Mouse (Mus musculus): Measurements from ENCODE around the gene Sh3tc1.

Sh3tc1 gene

DNA sequence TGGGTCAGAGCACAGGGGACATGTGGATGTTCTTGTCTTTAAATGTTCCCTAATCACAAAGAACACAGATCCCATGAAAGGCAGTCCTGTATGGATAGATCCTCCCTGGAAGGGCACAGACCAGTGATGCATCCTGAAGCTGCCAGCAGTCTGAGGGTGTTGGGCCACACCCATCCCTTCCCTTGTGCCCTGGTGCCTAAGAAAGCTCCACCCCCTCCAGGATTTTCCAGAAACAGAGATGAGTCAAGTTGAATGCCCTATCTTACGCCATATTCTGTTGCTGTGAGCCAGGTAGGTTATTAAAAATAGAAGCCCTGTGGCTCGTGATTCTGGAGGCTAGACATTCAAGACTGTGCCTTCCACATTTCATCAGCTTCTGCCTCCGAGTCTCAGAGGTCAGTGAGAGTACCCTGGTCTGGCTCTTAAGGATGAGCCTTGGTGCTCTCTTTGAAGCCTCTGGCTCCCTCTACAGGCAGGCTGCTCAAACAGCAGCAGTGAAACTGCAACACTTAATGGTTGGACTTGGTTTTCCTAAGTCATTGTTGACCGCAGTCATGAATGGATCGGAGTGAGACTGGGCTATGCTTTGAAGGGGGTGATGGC, 15.4 kb upstream of the Sh3tc1 start:
- peak; percentile 30 to 57 for DNase-seq (ENCODE audit: low spot score in 2 of 2)

DNA sequence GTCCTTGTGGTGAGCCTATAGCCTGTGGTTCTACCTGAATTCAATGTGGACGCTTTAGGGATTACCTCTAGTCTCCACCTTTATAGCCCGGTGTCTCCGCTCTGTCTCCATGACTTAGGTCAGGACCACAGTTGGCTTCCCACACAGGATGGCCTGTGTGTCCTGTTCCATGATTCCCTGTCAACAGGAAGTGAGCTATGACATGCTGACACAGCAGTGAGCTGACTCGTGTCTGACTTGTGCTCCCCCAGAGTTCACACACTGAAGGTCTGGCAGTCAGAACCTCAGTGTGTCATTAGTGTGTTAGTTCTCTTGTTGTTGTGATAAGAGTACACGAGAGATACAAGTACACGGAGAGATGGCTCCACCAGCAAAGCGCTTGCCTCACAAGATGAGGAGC, 11.2 kb upstream of the Sh3tc1 start:
- no peak for DNase-seq (ENCODE audit: low spot score in 2 of 2)

DNA sequence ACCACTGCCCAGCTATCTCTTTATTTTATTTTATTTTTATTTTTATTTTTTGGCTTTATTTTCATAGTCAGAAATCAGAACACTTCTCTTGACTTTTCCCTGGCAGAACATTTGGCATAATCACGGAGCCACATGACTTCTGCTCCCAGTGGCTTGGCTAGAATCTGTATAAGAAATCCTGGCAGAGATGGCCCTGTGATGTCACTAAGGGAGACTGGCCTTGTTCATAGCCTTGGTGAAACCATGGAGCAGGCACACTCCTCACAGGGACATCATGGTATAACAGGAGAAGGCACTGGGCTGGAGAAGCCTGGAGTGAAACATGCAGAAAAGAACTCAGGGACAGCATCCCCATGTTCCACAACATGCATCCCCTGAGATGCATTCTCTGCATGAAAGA, 10.2 kb upstream of the Sh3tc1 start:
- no peak for DNase-seq (ENCODE audit: low spot score in 2 of 2)

DNA sequence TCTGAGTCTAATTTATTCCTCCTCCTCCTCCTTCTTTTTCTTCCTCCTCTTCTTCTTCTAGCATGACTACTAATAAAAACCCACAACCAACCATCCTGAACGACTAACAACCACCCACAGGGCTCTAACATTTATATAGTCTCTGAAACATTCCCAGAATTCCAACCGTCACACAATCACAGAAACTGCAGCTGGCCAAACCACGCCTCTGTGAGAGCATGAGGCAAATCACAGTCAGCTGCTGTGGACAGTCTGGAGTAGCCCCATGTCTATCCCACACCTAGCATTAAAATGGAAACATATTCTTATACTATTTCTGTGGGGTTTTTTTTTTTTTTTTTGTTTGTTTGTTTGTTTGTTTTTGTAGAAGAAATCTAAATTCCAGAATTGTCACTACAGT, 9.6 kb upstream of the Sh3tc1 start:
- no peak for DNase-seq (ENCODE audit: low spot score in 2 of 2)

DNA sequence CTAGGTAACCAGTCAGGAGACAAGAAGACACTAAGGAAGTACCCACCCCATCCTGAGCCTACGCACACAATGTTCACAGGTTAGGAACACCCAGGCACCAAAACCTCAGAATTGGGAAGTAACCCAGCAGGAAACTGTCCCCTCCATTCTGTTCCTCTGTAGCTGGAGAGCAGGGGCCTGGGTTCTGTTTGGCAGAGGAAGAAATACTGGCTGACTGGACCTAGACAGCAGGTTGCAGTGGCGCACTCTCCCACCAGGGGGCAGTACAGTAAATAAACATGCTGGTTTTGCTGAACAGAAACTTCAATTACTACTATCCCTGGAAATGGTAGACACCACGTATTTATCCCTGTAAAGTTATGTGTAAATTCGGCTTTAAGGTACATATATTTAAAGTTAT, 7.1 kb upstream of the Sh3tc1 start:
- DNase-seq (ENCODE audit: low spot score in 2 of 2): peak; percentile 68 to 80

DNA sequence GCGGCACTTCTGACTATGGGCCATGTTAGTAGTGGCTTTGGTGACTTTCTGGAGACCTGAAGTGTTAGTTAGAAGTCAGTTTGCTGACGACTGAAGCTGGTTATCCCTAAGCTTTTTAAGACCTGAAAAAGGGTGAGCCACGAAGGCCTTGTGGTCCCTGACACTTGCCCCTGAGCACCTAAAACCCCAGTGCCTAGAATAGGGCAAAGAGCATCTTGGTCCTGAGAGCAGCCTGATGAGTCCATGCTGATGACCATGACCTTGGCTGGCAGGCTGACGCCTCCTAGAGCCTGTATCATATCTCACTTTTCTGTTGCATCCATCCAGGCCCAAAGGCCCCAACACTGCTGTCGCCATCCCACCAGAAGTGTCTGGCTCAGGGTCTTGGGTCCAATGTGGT, 5.6 kb upstream of the Sh3tc1 start:
- no peak for DNase-seq (ENCODE audit: low spot score in 2 of 2)

DNA sequence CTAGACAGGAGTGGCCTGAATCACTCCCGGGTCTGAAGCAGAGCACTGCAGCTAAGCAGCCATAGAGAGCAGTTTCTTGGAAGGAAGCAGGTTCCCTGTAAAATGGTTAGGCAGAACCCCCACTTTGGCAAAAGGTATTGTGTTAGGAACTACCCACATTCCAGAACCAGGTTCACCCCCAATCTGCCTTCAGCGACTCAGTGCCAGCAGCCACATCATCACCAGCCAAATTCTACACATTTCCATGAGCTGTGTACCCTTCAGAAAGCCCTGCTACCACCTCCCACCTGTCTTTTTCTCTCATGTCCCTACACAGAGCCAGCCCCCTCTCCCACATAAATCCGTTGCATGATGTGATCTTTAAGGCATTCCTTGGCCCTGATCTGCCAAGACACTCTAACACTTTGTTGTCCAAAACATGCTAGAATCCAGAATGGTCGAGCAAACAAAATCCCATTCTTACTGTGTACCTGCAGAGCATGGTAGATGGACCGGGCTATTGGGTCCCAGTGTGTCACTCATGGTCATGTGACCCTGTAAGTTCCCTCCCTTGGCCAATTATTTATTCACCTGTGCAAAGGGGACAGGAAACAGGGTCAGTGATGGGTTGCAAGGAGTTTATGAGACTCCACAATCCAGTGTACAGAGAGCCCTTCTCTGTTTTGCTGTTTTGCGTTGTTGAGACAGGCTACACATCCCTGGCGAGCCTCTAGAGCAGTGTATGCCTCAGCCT, 4.4 kb upstream of the Sh3tc1 start:
- no peak for DNase-seq (ENCODE audit: low spot score in 2 of 2)

DNA sequence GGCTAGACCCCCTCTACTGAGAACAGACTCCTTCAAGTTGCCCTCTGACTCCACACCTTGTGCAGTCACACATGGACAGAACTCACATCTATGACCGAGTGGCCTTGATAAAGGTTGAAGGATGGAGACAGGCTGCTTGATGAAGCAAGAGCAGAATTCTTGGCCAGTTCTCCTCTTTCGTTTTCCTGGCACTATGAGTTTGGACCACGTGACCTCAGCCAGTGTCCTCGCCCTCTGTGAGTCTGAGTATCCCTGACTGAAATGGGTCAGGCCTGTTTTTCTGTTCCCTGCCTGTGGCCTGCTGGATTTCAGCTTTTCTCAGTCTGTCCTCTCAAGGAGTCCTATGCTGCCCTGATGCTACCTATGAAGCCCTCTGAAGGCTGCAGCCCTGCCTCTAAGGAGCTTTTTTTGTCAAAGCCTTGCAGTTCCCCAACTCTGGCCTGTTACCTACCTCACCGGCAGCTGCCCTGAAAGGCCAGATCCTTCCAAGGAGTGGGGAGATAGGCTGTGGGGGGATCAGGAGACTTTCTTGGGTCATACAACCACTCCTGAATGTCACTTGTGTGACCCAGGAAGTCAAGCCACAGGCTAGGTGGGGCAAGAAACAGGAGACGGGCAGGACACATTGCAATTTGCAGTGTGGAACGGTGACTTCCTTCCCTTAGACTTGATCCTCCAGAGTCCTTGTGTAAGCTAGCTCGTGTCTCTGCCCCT, 3.6 kb upstream of the Sh3tc1 start:
- DNase-seq (ENCODE audit: low spot score in 2 of 2): no peak

DNA sequence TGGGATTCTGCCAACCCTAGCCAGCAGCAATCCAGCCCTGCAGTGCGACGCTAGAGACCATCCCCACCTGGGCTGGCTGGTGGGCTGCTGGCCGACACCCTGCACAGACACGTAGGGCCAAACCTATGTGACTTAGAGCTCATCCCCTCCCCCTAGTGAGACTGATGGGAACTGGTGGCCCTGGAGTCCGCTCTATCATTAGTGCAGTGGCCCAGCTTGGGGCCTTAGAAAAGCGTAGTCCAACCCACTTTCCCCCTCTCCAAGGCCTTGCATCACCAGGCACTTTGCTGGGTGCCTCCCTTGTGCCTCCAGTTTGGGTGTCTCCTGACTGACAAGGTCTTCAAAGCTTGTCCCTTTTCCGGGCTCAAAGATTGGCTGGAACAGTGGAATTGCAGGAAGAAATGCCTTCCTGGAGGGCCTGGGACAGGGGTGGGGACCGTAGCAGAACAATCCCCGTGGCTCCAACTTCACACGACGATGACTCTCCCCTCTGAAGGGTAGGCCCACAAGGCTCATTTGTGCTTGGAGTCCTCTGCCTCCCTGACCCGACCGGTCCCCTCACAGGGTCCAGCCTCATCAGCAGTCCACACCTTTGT, 1.5 kb upstream of the Sh3tc1 start:
- no peak for DNase-seq (ENCODE audit: low spot score in 2 of 2)

DNA sequence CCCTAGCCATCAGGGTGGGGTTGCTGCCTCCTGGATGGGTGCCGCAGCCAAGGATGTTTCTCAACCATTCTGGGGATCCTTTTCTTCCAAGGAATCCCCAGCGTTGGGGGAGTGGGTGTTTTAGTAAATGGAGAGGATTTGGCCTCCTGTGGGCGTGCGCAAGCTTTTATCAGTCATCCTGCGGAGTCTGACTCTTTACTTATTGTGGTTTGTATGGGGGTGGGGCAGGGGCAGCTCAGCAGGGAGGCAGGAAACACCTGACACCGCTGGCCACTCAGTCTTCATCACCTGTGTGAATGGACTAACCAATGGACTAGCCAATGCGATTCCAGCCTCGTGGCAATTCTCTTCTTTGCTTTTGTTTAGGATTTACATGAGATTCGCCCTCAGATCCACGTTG, 929 bp upstream of the Sh3tc1 start:
- DNase-seq (ENCODE audit: low spot score in 2 of 2): no peak

DNA sequence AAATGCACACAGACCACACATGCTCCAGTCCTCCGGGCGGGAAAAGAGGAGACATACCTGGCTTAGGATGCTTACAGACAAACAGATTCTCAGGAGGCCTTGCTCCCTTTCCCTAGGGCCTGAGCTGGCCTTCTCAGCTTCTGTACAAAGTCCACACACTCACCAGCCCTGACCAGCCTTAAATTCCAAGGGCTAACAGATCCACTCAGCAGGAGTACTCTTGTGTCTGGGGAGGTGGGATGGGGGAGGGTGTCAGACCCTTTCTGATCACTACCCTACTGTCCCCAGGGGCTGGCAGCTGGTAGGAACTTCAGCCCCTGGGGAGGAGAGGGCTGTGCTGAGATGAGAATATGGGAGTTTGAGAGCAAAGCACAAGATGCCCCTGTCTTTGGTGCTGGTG, 782 bp downstream of the Sh3tc1 start:
- no peak for DNase-seq (ENCODE audit: low spot score in 2 of 2)

DNA sequence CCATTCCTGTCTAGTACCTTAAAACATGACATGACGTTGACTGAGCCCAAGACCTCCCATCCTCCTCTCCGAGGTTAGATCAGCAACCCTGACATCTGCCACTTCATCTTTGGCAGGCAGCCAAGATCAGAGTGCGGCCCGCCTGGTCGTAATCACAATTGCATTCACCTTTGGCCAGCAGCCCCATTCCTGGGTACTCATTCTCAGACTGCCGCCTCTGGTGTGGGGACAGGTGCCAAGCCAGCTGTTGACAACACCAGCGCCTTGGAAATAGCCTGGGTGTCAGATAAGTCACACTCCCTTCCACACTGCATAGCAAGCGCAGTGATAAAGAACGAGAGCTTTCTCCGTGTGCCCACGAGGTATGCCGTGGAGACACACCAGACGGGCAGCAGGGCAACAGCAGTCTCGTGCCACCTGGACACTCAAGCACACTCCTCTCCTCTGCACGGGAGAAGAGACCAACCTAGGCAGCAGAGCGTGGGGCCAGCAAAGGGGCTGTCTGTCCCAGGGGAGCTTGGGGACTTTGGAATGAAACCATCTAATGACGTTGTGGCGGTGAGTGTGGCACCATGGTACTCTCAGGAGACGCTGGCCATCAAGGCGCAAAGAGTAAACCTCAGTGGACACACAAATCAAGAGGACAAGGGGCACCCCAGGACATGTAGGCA, 2.4 kb downstream of the Sh3tc1 start:
- DNase-seq (ENCODE audit: low spot score in 2 of 2): peak in 1 of 2 experiments; percentile 60

DNA sequence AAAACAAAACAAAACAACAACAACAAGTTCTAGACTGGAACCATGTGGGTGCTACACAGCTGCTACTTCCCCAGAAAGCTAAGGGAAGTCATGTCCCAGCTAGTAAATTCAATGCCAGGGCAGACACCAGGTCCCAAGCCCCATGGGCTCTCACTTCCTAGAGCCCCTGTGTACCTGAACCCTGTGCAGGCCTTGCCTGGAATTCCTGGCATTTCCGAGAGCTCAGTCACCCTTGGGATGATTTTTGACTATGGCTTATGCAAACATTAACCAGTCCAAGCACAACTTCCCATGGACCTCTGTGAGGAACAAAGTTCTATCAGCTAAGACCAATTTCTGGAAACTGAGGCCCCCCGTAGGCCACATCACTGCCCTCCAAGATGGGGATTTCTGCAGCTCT, 6.3 kb downstream of the Sh3tc1 start:
- no peak for DNase-seq (ENCODE audit: low spot score in 2 of 2)

DNA sequence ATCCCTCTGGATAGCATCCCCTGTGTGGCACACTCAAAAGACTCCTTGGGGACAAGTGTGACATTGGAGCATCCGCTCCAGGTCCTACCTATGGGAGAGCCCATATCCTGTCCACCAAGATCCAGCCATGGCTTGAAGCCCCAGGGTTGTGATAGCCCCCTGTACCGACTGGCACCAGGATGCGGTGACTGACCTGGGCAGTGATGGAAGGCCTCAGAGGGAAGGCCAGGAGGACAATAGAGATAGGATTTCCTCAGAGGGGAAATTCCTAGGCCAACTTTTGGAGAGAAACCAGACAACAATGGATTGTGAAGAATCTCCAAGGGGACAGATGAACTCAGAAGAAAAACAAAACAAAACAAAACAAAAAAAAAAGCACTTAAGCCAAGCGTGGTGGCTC, 8.8 kb downstream of the Sh3tc1 start:
- no peak for DNase-seq (ENCODE audit: low spot score in 2 of 2)

DNA sequence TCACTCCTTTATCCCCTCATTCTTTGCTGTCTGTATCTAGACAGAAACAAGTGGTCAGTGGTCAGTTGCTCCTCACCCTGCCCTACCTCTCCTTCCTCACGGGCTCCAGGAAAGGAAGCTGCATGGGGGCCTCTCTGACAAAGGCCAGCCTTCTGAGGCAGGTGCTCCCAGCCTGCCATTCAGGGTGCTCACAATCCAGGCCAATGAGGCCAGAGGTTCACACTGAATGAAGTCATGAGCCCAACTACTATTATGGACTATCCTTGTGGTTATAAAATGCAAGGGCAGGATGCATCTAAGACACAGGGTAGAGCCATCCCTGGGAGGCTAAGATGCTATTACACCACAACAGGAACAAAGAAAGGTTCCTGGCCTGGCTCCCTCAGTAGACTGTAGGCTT, 9.2 kb downstream of the Sh3tc1 start:
- DNase-seq (ENCODE audit: low spot score in 2 of 2): no peak

DNA sequence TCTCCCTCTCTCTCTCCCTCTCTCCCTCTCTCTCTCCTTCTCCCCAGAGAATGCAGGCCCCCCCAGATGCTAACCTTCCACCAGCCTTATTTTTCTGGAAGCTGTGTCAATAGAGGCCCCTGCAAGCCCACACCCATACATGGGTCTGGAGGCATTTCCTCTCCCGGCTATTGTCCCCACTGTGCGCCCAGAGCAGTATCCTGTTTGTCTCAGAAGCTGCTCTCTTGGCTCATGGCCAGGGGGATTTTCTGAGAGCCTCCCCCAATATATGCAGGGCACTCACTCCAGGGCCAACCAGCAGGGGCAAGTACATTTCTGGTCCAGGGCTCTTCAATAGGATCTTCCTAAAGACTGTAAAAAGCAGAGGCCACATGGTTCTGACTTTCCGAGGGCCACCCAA, 9.9 kb downstream of the Sh3tc1 start:
- DNase-seq (ENCODE audit: low spot score in 2 of 2): no peak

DNA sequence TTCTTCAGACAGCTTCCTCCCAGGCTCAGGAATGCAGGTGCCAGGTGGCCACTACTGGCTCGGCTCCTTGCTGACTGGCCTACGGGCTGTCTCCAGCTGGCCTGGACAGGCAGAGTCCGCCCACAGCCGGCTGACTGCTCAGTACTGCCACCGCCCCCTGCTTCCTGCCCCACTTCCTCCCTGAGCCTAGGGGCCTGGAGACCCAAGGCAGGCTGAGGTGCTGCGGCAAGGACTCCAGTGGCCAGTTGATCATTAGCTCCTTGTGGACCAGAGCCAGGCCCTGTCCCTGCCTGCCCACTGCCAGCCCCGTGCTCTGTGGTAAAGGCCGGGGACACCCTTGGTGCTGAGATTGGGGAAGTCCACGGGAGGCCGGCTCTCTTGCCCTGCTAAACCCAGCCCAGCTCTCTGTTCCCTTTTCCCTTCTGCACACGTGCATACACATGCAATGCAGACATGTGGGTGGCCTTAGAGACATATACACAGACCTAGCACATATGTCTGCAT, 10.8 kb downstream of the Sh3tc1 start:
- no peak for DNase-seq (ENCODE audit: low spot score in 2 of 2)

DNA sequence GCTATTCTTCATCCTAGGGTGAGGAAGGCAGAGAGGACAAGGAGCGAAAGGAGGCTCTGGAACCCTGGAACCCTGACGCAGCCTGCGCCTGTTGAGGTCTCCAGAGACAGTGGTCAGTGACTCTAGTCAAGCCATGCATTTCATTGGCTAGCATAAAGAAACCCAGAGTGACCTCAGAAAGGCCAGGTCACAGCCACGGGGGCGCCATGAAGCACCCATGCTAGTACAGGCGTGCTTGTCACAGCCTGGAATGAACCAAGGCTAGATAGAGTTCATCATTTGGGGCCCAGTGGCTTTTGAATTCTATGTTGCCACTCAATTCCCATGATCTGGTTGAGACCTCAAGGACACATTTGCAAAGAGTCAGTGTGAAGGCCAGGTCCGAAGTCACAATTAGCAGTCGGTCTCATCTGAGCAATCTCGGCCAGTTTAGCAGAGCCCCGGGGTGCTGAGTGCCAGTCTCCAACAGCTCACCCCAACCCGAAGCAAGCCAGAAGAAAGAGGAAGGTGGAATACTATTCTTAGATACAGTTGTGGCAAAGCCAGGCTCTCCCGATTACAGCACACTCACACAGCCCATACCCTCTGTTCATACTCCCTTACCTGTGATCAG, 11.3 kb downstream of the Sh3tc1 start:
- DNase-seq (ENCODE audit: low spot score in 2 of 2): no peak

DNA sequence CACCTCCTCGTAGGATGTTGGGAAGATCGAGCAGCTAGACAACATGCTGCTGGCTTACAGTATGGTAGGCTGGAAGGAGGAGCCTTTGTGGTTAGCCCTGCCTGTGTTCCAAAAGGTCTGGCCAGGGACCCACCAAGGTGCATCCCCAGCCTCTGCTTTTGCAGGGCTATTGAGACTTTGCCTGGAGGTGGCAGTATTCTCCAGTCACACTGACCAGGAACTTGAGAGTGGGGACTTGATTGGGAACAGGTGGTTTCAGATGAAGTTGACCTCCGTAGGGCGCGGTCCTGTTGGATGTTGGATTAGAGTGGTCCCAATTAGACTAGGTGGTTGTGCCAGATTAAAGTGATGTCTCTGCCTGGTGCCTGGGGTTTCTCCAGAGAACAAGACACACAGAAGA, 12.3 kb downstream of the Sh3tc1 start:
- no peak for DNase-seq (ENCODE audit: low spot score in 2 of 2)

DNA sequence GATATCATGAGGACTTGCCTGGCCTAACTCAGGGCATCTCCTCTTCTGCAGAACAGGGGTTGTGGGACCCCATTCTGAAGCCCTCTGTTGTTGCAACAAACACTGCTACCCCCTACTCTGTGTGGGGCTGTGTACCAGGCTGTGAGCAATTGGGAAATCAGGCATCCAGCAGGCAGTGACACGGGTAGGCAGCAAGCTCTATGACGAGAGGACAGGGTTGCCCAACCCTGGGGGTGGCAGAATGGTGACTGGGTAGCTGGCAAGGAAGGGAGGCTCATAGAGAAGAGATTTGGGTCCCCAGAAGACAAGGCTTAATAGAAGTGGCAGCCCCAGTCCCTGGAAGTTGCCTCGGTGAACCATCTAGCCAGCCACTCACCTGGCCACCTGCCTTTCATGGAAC, 13.9 kb downstream of the Sh3tc1 start:
- DNase-seq (ENCODE audit: low spot score in 2 of 2): no peak

DNA sequence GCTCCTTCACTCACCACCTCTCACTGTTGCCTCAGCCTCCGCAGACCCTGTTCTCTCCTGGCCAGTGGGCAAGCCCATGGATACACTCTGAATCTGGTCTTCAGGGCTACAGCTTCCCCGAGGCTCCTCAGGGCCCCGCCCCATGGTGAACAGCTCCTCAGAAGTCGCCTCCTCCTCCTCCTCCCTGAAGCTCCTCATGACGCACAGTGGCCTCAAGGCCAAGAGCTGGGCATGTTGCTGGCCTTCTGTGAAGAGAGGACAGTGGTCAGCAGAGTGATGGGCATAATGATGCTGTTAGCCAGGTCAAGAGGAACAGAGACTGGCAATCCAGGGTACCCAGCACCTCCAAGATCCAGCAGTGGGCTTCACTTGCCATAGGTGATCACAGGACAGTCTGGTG, 15.9 kb downstream of the Sh3tc1 start:
- DNase-seq (ENCODE audit: low spot score in 2 of 2): no peak

DNA sequence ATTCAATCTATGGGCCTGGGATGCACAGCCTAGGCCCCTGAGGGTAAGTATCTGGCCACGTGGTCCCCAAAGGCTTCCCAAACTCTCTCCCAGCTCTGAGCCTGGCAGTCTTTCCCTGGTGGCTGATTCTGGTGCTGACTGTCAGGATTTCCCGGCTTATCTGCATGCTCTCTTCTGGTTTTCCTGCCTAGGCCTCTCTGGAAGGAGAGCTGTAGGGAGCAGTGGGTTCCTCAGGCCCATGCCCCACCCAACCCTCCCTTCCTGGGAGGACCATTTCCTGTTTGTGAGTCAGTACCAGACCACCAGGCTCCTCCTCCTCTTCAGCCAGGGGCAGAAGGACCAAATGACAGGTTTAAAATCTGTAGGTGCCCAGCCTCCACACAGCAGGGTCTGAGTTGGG, 17.1 kb downstream of the Sh3tc1 start:
- DNase-seq (ENCODE audit: low spot score in 2 of 2): no peak
